Mouse (Mus musculus) forebrain, embryonic 16.5 days (tissue): ENCODE measurements around the gene Rrm2. TPM values are rescaled to one million over a fixed set of nuclear protein-coding genes. Genes with fewer than 3 reads are reported as not detected.

Experiments used
- ATAC-seq: fragments of 200-750 bp; cut with Nextera tagmentation; 2 replicates; pipeline ENCODE4 v1.8.0; 2017; ENCODE audit warnings: mild to moderate bottlenecking, moderate library complexity
- H3K27ac ChIP-seq: fragments of 300-500 bp; sonication (generic); 2 replicates; pipeline ENCODE4 v1.5.1; 2014; ENCODE audit warnings: low read length, control low read depth
- H3K27me3 ChIP-seq: fragments of 300-500 bp; sonication (generic); replicated peaks from 2 replicates; pipeline ENCODE4 v1.6.1; 2014; ENCODE audit warnings: low read length; ENCODE audit not compliant: control insufficient read depth, insufficient read depth
- H3K36me3 ChIP-seq: fragments of 300-500 bp; sonication (generic); 2 replicates; pipeline ENCODE4 v1.6.1; 2014; ENCODE audit not compliant: control insufficient read depth, insufficient read depth
- H3K4me1 ChIP-seq: fragments of 300-500 bp; sonication (generic); replicated peaks from 2 replicates; pipeline ENCODE4 v1.6.1; 2014; ENCODE audit warnings: low read length; ENCODE audit not compliant: control insufficient read depth, insufficient read depth
- H3K4me2 ChIP-seq: fragments of 300-500 bp; sonication (generic); 2 replicates; pipeline ENCODE4 v1.6.1; 2014; ENCODE audit warnings: mild to moderate bottlenecking, low read length, control low read depth
- H3K4me3 ChIP-seq: fragments of 300-500 bp; sonication (generic); replicated peaks from 2 replicates; pipeline ENCODE4 v1.5.1; 2014; ENCODE audit warnings: mild to moderate bottlenecking, low read length, control low read depth
- H3K9ac ChIP-seq: fragments of 300-500 bp; sonication (generic); replicated peaks from 2 replicates; pipeline ENCODE4 v1.6.1; 2014; ENCODE audit warnings: low read depth, low read length, control low read depth
- H3K9me3 ChIP-seq: fragments of 300-500 bp; sonication (generic); 2 replicates; pipeline ENCODE4 v1.6.1; 2016; ENCODE audit warnings: low read length; ENCODE audit not compliant: control insufficient read depth
- WGBS: fragments of 180-500 bp; shearing (Covaris S2); extraction: QIAGEN DNeasy Blood & Tissue Kit; methylation state at CpG from one replicate; pipeline ENCODE4 v1.1.7; 2014; 5-methylcytosine and 5-hydroxymethylcytosine counted together
- polyA plus RNA-seq: library from polyadenylated mRNA; unstranded; fragments of >200 nt; fragmentation: Nextera tagmentation; extraction: Ambion mirVana; gene quantifications from 2 replicates; pipeline ENCODE4 v1.2.1, GENCODE M21; 2015

Gene Rrm2
- polyA plus RNA-seq, 1 experiment from 2014 or later, result 138 TPM

GRCm38 (mm10) chr12:24710672-24711071 is 2.6 kb downstream of the Rrm2 start:
- Histone ChIP-seq H3K9me3 (no peaks in the 10 kb centered on the region), H3K4me1 (peaks cover 31% of the 10 kb centered on the region), H3K4me2 (peak overlapping the region; percentile 14; the same call in 1 of the 2 replicates), H3K27me3 (0 out of 2 replicates have a peak, but pooled peaks cover 2% of the 10 kb centered on the region), H3K36me3 (peaks cover 2% of the 10 kb centered on the region; the same call in 1 of the 2 replicates), H3K27ac (no peak overlapping the region), H3K9ac (no peak overlapping the region), H3K4me3 (no peak overlapping the region)
- 57% methylated on average over 5 of the region's 5 CpGs for WGBS
- no peak for ATAC-seq

- Histone ChIP-seq H3K9ac (no peak overlapping the region), H3K4me1 (peaks cover 20% of the 10 kb centered on the region), H3K27ac (no peak overlapping the region), H3K4me2 (no peak overlapping the region), H3K4me3 (no peak overlapping the region), H3K9me3 (no peaks in the 10 kb centered on the region), H3K36me3 (peaks cover 2% of the 10 kb centered on the region; the same call in 1 of the 2 replicates), H3K27me3 (no peaks in the 10 kb centered on the region)
- WGBS, result 88% methylated on average over 8 of the region's 8 CpGs
- ATAC-seq, result no peak
Measured at GRCm38 (mm10) chr12:24712396-24712795, 4.4 kb downstream of the Rrm2 start.

GRCm38 (mm10) chr12:24714579-24715255 is 6.7 kb downstream of the Rrm2 start:
- H3K27ac ChIP-seq, result no peak overlapping the region
- WGBS, result 70% methylated on average over 5 of the region's 5 CpGs
- H3K36me3 ChIP-seq, result peaks cover 2% of the 10 kb centered on the region; the same call in 1 of the 2 replicates
- no peaks in the 10 kb centered on the region for H3K27me3 ChIP-seq
- H3K4me1 ChIP-seq, result peaks cover 4% of the 10 kb centered on the region
- ATAC-seq, result no peak
- H3K4me2 ChIP-seq, result no peak overlapping the region
- no peak overlapping the region for H3K9ac ChIP-seq
- H3K9me3 ChIP-seq, result no peaks in the 10 kb centered on the region
- H3K4me3 ChIP-seq, result no peak overlapping the region

GRCm38 (mm10) chr12:24715268-24715896 is 7.3 kb downstream of the Rrm2 start:
- peaks cover 2% of the 10 kb centered on the region; the same call in 1 of the 2 replicates for H3K36me3 ChIP-seq
- H3K9ac ChIP-seq, result no peak overlapping the region
- H3K27me3 ChIP-seq, result no peaks in the 10 kb centered on the region
- no peaks in the 10 kb centered on the region for H3K9me3 ChIP-seq
- no peak for ATAC-seq
- 74% methylated on average over 2 of the region's 2 CpGs for WGBS
- no peak overlapping the region for H3K27ac ChIP-seq
- H3K4me2 ChIP-seq, result no peak overlapping the region
- peaks cover 3% of the 10 kb centered on the region; the same call in 1 of the 2 replicates for H3K4me1 ChIP-seq
- H3K4me3 ChIP-seq, result no peak overlapping the region

- WGBS, result 50% methylated on average over 4 of the region's 4 CpGs
- H3K9ac ChIP-seq, result no peak overlapping the region
- no peaks in the 10 kb centered on the region for H3K9me3 ChIP-seq
- no peak overlapping the region for H3K4me2 ChIP-seq
- H3K27me3 ChIP-seq, result no peaks in the 10 kb centered on the region
- ATAC-seq, result peak; percentile 68
- H3K4me3 ChIP-seq, result no peak overlapping the region
- H3K36me3 ChIP-seq, result peaks cover 2% of the 10 kb centered on the region; the same call in 1 of the 2 replicates
- no peak overlapping the region for H3K27ac ChIP-seq
- H3K4me1 ChIP-seq, result no peaks in the 10 kb centered on the region; the same call in 1 of the 2 replicates
Measured at GRCm38 (mm10) chr12:24716721-24717301, 8.8 kb downstream of the Rrm2 start.

- WGBS, result 77% methylated on average over 2 of the region's 2 CpGs
- no peak for ATAC-seq
- no peak overlapping the region for H3K27ac ChIP-seq
- no peak overlapping the region for H3K4me3 ChIP-seq
- peaks cover 6% of the 10 kb centered on the region; the same call in 1 of the 2 replicates for H3K4me1 ChIP-seq
- no peaks in the 10 kb centered on the region for H3K27me3 ChIP-seq
- H3K9ac ChIP-seq, result no peak overlapping the region
- H3K4me2 ChIP-seq, result no peak overlapping the region
- H3K36me3 ChIP-seq, result no peaks in the 10 kb centered on the region
- 0 out of 2 replicates have a peak, but pooled peaks cover 2% of the 10 kb centered on the region for H3K9me3 ChIP-seq
Measured at GRCm38 (mm10) chr12:24723434-24723833, 15.4 kb downstream of the Rrm2 start.

- Histone ChIP-seq H3K4me2 (no peak overlapping the region), H3K9ac (no peak overlapping the region), H3K9me3 (peaks cover 3% of the 10 kb centered on the region), H3K4me3 (no peak overlapping the region), H3K27me3 (no peaks in the 10 kb centered on the region), H3K27ac (no peak overlapping the region), H3K36me3 (no peaks in the 10 kb centered on the region), H3K4me1 (peaks cover 6% of the 10 kb centered on the region; the same call in 1 of the 2 replicates)
- WGBS, result 85% methylated on average over 4 of the region's 4 CpGs
- no peak for ATAC-seq
Measured at GRCm38 (mm10) chr12:24723859-24724258, 15.8 kb downstream of the Rrm2 start.

- no peaks in the 10 kb centered on the region for H3K36me3 ChIP-seq
- no peak overlapping the region for H3K4me3 ChIP-seq
- no peak overlapping the region for H3K27ac ChIP-seq
- no peaks in the 10 kb centered on the region for H3K27me3 ChIP-seq
- peak overlapping the region; percentile 5; the same call in 1 of the 2 replicates for H3K9ac ChIP-seq
- peak; percentile 90 for ATAC-seq
- H3K4me1 ChIP-seq, result peaks cover 6% of the 10 kb centered on the region; the same call in 1 of the 2 replicates
- 14% methylated on average over 2 of the region's 2 CpGs for WGBS
- H3K4me2 ChIP-seq, result peak overlapping the region; percentile 33
- H3K9me3 ChIP-seq, result peaks cover 8% of the 10 kb centered on the region
Measured at GRCm38 (mm10) chr12:24724369-24724768, 16.3 kb downstream of the Rrm2 start.

GRCm38 (mm10) chr12:24734828-24735394 is 26.9 kb downstream of the Rrm2 start:
- Histone ChIP-seq H3K27me3 (no peaks in the 10 kb centered on the region), H3K9me3 (no peaks in the 10 kb centered on the region), H3K36me3 (no peaks in the 10 kb centered on the region), H3K4me1 (peaks cover 5% of the 10 kb centered on the region), H3K4me3 (no peak overlapping the region), H3K9ac (no peak overlapping the region), H3K4me2 (no peak overlapping the region), H3K27ac (no peak overlapping the region)
- ATAC-seq, result peak; percentile 82
- WGBS, result 57% methylated on average over 13 of the region's 13 CpGs
